Mouse (Mus musculus) stomach, postnatal 0 days (tissue): Measurements from ENCODE around the gene Abcb4. TPM values are rescaled to one million over a fixed set of nuclear protein-coding genes. Genes with fewer than 3 reads are reported as not detected.

Experiments used
- ATAC-seq: fragments of 200-750 bp; cut with Nextera tagmentation; 2 replicates; pipeline ENCODE4 v1.8.0; 2017; ENCODE audit not compliant: low FRiP score, low TSS enrichment
- DNase-seq: peaks from one replicate; pipeline ENCODE4 v3.0.0-alpha.2; 2016; ENCODE audit warnings: low spot score
- H3K27ac ChIP-seq: fragments of 300-500 bp; sonication (generic); replicated peaks from 2 replicates; pipeline ENCODE4 v1.5.1; 2014; ENCODE audit warnings: mild to moderate bottlenecking, control low read depth
- H3K27me3 ChIP-seq: fragments of 300-500 bp; sonication (generic); 2 replicates; pipeline ENCODE4 v1.6.1; 2014; ENCODE audit warnings: low read length; ENCODE audit not compliant: control insufficient read depth, insufficient read depth
- H3K36me3 ChIP-seq: fragments of 300-500 bp; sonication (generic); 2 replicates; pipeline ENCODE4 v1.6.1; 2014; ENCODE audit warnings: low read length, mixed read lengths; ENCODE audit not compliant: control insufficient read depth, insufficient read depth
- H3K4me1 ChIP-seq: fragments of 300-500 bp; sonication (generic); replicated peaks from 2 replicates; pipeline ENCODE4 v1.6.1; 2014; ENCODE audit warnings: antibody characterized with exemption; ENCODE audit not compliant: control insufficient read depth, insufficient read depth
- H3K4me2 ChIP-seq: fragments of 300-500 bp; sonication (generic); replicated peaks from 2 replicates; pipeline ENCODE4 v1.6.1; 2014; ENCODE audit warnings: low read depth, mild to moderate bottlenecking, control low read depth, moderate library complexity
- H3K4me3 ChIP-seq: fragments of 300-500 bp; sonication (generic); 2 replicates; pipeline ENCODE4 v1.5.1; 2014; ENCODE audit warnings: low read depth, low read length, control low read depth
- H3K9ac ChIP-seq: fragments of 300-500 bp; sonication (generic); 2 replicates; pipeline ENCODE4 v1.6.1; 2014; ENCODE audit warnings: mild to moderate bottlenecking, low read length, control low read depth, mixed read lengths
- H3K9me3 ChIP-seq: fragments of 300-500 bp; sonication (generic); 2 replicates; pipeline ENCODE4 v1.6.1; 2016; ENCODE audit warnings: low read length; ENCODE audit not compliant: control insufficient read depth
- CTCF ChIP-seq: IDR thresholded peaks from 2 replicates; pipeline ENCODE4 v1.5.1; 2016; ENCODE audit warnings: antibody characterized with exemption, low read depth, mild to moderate bottlenecking, moderate library complexity
- EP300 ChIP-seq: optimal IDR thresholded peaks from 2 replicates; pipeline ENCODE3; 2016; ENCODE audit warnings: antibody characterized with exemption
- WGBS: fragments of 180-500 bp; shearing (Covaris S2); extraction: QIAGEN DNeasy Blood & Tissue Kit; methylation state at CpG from one replicate; pipeline ENCODE4 v1.1.7; 2014; 5-methylcytosine and 5-hydroxymethylcytosine counted together
- polyA plus RNA-seq: library from polyadenylated mRNA; unstranded; fragments of >200 nt; fragmentation: Nextera tagmentation; extraction: Ambion mirVana; gene quantifications from 2 replicates; pipeline ENCODE4 v1.2.1, GENCODE M21; 2015

Abcb4 gene
- polyA plus RNA-seq, 1 experiment from 2014 or later, result 0.21 TPM

- ATAC-seq, result no peak
- TF ChIP-seq EP300, result no peak
- TF ChIP-seq CTCF, result no peak
- H3K4me1 ChIP-seq, result no peaks in the 10 kb centered on the region
- DNase-seq, result no peak
- WGBS, result 72% methylated on average over 5 of the region's 5 CpGs
- no peak overlapping the region for H3K4me2 ChIP-seq
- H3K27ac ChIP-seq, result no peak overlapping the region
- no peak overlapping the region for H3K9ac ChIP-seq
- no peaks in the 10 kb centered on the region for H3K27me3 ChIP-seq
- H3K9me3 ChIP-seq, result no peaks in the 10 kb centered on the region
- H3K4me3 ChIP-seq, result no peak overlapping the region
- no peaks in the 10 kb centered on the region for H3K36me3 ChIP-seq
Measured at GRCm38 (mm10) chr5:8877800-8878199, 15.7 kb upstream of the Abcb4 start.

- Histone ChIP-seq H3K4me1 (no peaks in the 10 kb centered on the region), H3K27ac (no peak overlapping the region), H3K4me2 (no peak overlapping the region), H3K27me3 (no peaks in the 10 kb centered on the region), H3K9me3 (no peaks in the 10 kb centered on the region), H3K9ac (no peak overlapping the region), H3K4me3 (no peak overlapping the region), H3K36me3 (no peaks in the 10 kb centered on the region)
- ATAC-seq, result no peak
- no peak for DNase-seq
- WGBS, result 73% methylated on average over 2 of the region's 2 CpGs
- no peak for TF ChIP-seq CTCF
- no peak for TF ChIP-seq EP300
Measured at GRCm38 (mm10) chr5:8885837-8886236, 7.7 kb upstream of the Abcb4 start.

- TF ChIP-seq CTCF (no peak), EP300 (no peak)
- Histone ChIP-seq H3K9me3 (no peaks in the 10 kb centered on the region), H3K36me3 (no peaks in the 10 kb centered on the region), H3K4me1 (no peaks in the 10 kb centered on the region; the same call in 1 of the 2 replicates), H3K4me2 (peak overlapping the region; percentile 99), H3K4me3 (peak overlapping the region; percentile 57), H3K27ac (no peak overlapping the region), H3K9ac (peak overlapping the region; percentile 41; the same call in 1 of the 2 replicates), H3K27me3 (no peaks in the 10 kb centered on the region)
- ATAC-seq, result peak; percentile 26; the same call in 1 of the 2 replicates
- WGBS, result 8% methylated on average over 15 of the region's 15 CpGs
- DNase-seq, result no peak
Measured at GRCm38 (mm10) chr5:8894104-8894425, 548 bp downstream of the Abcb4 start.

- no peaks in the 10 kb centered on the region; the same call in 1 of the 2 replicates for H3K4me1 ChIP-seq
- H3K36me3 ChIP-seq, result no peaks in the 10 kb centered on the region
- WGBS, result 69% methylated on average over 15 of the region's 15 CpGs
- no peak overlapping the region for H3K27ac ChIP-seq
- no peaks in the 10 kb centered on the region for H3K27me3 ChIP-seq
- ATAC-seq (no peak), DNase-seq (no peak)
- H3K4me2 ChIP-seq, result no peak overlapping the region
- no peaks in the 10 kb centered on the region for H3K9me3 ChIP-seq
- H3K4me3 ChIP-seq, result no peak overlapping the region
- H3K9ac ChIP-seq, result no peak overlapping the region
- no peak for TF ChIP-seq EP300
- TF ChIP-seq CTCF, result no peak
Measured at GRCm38 (mm10) chr5:8894641-8895490, 1.3 kb downstream of the Abcb4 start.

GRCm38 (mm10) chr5:8896198-8896597, 2.7 kb downstream of the Abcb4 start:
- no peaks in the 10 kb centered on the region for H3K36me3 ChIP-seq
- TF ChIP-seq EP300 (no peak), CTCF (no peak)
- no peak for DNase-seq
- H3K9ac ChIP-seq, result no peak overlapping the region
- H3K4me2 ChIP-seq, result no peak overlapping the region
- H3K27me3 ChIP-seq, result no peaks in the 10 kb centered on the region
- no peak overlapping the region for H3K27ac ChIP-seq
- no peaks in the 10 kb centered on the region for H3K9me3 ChIP-seq
- no peaks in the 10 kb centered on the region; the same call in 1 of the 2 replicates for H3K4me1 ChIP-seq
- WGBS, result 62% methylated on average over 1 of the region's 1 CpGs
- H3K4me3 ChIP-seq, result no peak overlapping the region
- ATAC-seq, result no peak

- no peaks in the 10 kb centered on the region for H3K9me3 ChIP-seq
- H3K4me1 ChIP-seq, result no peaks in the 10 kb centered on the region; the same call in 1 of the 2 replicates
- no peak overlapping the region for H3K27ac ChIP-seq
- H3K9ac ChIP-seq, result no peak overlapping the region
- no peaks in the 10 kb centered on the region for H3K27me3 ChIP-seq
- no peak overlapping the region for H3K4me2 ChIP-seq
- DNase-seq (no peak), ATAC-seq (no peak)
- WGBS, result 61% methylated on average over 3 of the region's 3 CpGs
- H3K36me3 ChIP-seq, result no peaks in the 10 kb centered on the region
- TF ChIP-seq CTCF (no peak), EP300 (no peak)
- no peak overlapping the region for H3K4me3 ChIP-seq
Measured at GRCm38 (mm10) chr5:8898246-8898645, 4.7 kb downstream of the Abcb4 start.
